Mouse (Mus musculus) gastrocnemius, adult 2 months (tissue): Measurements from ENCODE around the gene Cdk2ap2. TPM values are rescaled to one million over a fixed set of nuclear protein-coding genes. Genes with fewer than 3 reads are reported as not detected.
"Not testable (repeated sequence)": the region's sequence is repeated elsewhere in the genome, so short reads cannot be mapped to it uniquely, and the experiment has no call there.

Experiments used
- DNase-seq: peaks from one replicate; pipeline ENCODE4 v3.0.0; 2022
- H3K27ac ChIP-seq: fragments of 200-600 bp; 2 replicates; pipeline ENCODE4 v1.8.1; 2022; ENCODE audit warnings: mild to moderate bottlenecking
- H3K4me3 ChIP-seq: fragments of 200-600 bp; 2 replicates; pipeline ENCODE4 v1.8.1; 2022; ENCODE audit warnings: mild to moderate bottlenecking, moderate library complexity
- CTCF ChIP-seq: fragments of 200-600 bp; IDR thresholded peaks from 2 replicates; pipeline ENCODE4 v1.8.1; 2022; ENCODE audit warnings: antibody characterized with exemption, mild to moderate bottlenecking, moderate library complexity
- intact Hi-C: fragments of 180-260 bp; cut with DNase I; formaldehyde crosslinking; loops from one replicate; pipeline ENCODE4 v1.15.1; 2025
- long read RNA-seq, 2 experiments: library from polyadenylated mRNA; stranded (forward); transcript quantifications; one replicate each; pipeline ENCODE4 v2.0.0; 2021
- total RNA-seq, 2 experiments: library from RNA; stranded (reverse); gene quantifications; 2 replicates each; pipeline ENCODE4 v1.2.3; 2021

The Cdk2ap2 gene
- 10 to 100 TPM; 17.9 to 22.4 TPM for total RNA-seq
- long read RNA-seq, experiment 1, transcript Cdk2ap2-201 (4 exons, 1,080 nt), result major isoform, 27 of 32 reads
- long read RNA-seq, experiment 1, partial matches to known transcripts, result 1 of 32 reads
- long read RNA-seq, experiment 1, other reads (novel, unspliced or antisense), result 0 of 32 reads
- long read RNA-seq, experiment 2, transcript Cdk2ap2-201 (4 exons, 1,080 nt), result major isoform, 37 of 47 reads
- long read RNA-seq, experiment 2, partial matches to known transcripts, result 0 of 47 reads
- long read RNA-seq, experiment 2, other reads (novel, unspliced or antisense), result 4 of 47 reads

GRCm38 (mm10) chr19:4096642-4097440 is at the start of gene Cdk2ap2:
Cdk2ap2 (plus strand) TSS chr19:4097182.
- H3K4me3 ChIP-seq, result peak within 1 kb of the TSS; percentile 79

GRCm38 (mm10) chr19:4047859-4048258 is 49.1 kb upstream of the Cdk2ap2 start:
- Histone ChIP-seq H3K4me3 (no peak overlapping the region), H3K27ac (no peak overlapping the region; the same call in 1 of the 2 replicates)
- peak; percentile 86 for TF ChIP-seq CTCF
- peak; percentile 85 for DNase-seq
- intact Hi-C loops, result loop anchor here (1.0 kb wide), 1 partner anchor 29 kb away; no protein-coding TSS in a partner anchor

More at GRCm38 (mm10) chr19:4096642-4097440, at the start of gene Cdk2ap2:
- DNase-seq, result peak; percentile 100
- intact Hi-C loops, result loop anchor here (5.0 kb wide), 1 partner anchor 80 kb away; no protein-coding TSS in a partner anchor
- no peak for TF ChIP-seq CTCF
- peak within 1 kb of the TSS; percentile 95 for H3K27ac ChIP-seq

- H3K4me3 ChIP-seq, DNase-seq, H3K27ac ChIP-seq, intact Hi-C loops: not testable (repeated sequence)
Measured at GRCm38 (mm10) chr19:4049069-4049468, 47.9 kb upstream of the Cdk2ap2 start.

GRCm38 (mm10) chr19:4051016-4051415 is 46.0 kb upstream of the Cdk2ap2 start:
- DNase-seq, result no peak
- peak overlapping the region; percentile 46 for H3K27ac ChIP-seq
- TF ChIP-seq CTCF, result peak; percentile 24; the same call in 1 of the 2 replicates
- intact Hi-C loops, result loop anchor here (2.0 kb wide), 1 partner anchor 104 kb away; no protein-coding TSS in a partner anchor
- no peak overlapping the region for H3K4me3 ChIP-seq

- H3K4me3 ChIP-seq, result no peak overlapping the region
- intact Hi-C loops, result loop anchor here (2.0 kb wide), 1 partner anchor 105 kb away; no protein-coding TSS in a partner anchor
- peak; percentile 78 for TF ChIP-seq CTCF
Measured at GRCm38 (mm10) chr19:4051741-4052515, 45.1 kb upstream of the Cdk2ap2 start.

GRCm38 (mm10) chr19:4052516-4053030 is 44.4 kb upstream of the Cdk2ap2 start:
- TF ChIP-seq CTCF, result no peak
- intact Hi-C loops, result no loop called here
- peak overlapping the region; percentile 48 for H3K27ac ChIP-seq

More at GRCm38 (mm10) chr19:4051741-4052515, 45.1 kb upstream of the Cdk2ap2 start:
- DNase-seq, result peak; percentile 75
- peak overlapping the region; percentile 48; the same call in 1 of the 2 replicates for H3K27ac ChIP-seq

GRCm38 (mm10) chr19:4054613-4055012 is 42.4 kb upstream of the Cdk2ap2 start:
- H3K4me3 ChIP-seq, result no peak overlapping the region

More at GRCm38 (mm10) chr19:4052516-4053030, 44.4 kb upstream of the Cdk2ap2 start:
- H3K4me3 ChIP-seq, result no peak overlapping the region
- no peak for DNase-seq

GRCm38 (mm10) chr19:4055216-4055946 is 41.6 kb upstream of the Cdk2ap2 start:
- intact Hi-C loops, result no loop called here
- no peak for TF ChIP-seq CTCF

More at GRCm38 (mm10) chr19:4054613-4055012, 42.4 kb upstream of the Cdk2ap2 start:
- TF ChIP-seq CTCF, result no peak
- no peak overlapping the region for H3K27ac ChIP-seq
- intact Hi-C loops, result no loop called here
- no peak for DNase-seq

GRCm38 (mm10) chr19:4055947-4056693 is 40.9 kb upstream of the Cdk2ap2 start:
- TF ChIP-seq CTCF, result no peak
- H3K27ac ChIP-seq, result peak overlapping the region; percentile 50; the same call in 1 of the 2 replicates
- H3K4me3 ChIP-seq, result no peak overlapping the region
- intact Hi-C loops, result no loop called here
- DNase-seq, result no peak

More at GRCm38 (mm10) chr19:4055216-4055946, 41.6 kb upstream of the Cdk2ap2 start:
- Histone ChIP-seq H3K27ac (no peak overlapping the region), H3K4me3 (no peak overlapping the region)
- DNase-seq, result no peak

- TF ChIP-seq CTCF, result no peak
- no peak for DNase-seq
- peak overlapping the region; percentile 50; the same call in 1 of the 2 replicates for H3K27ac ChIP-seq
- no peak overlapping the region for H3K4me3 ChIP-seq
- intact Hi-C loops, result no loop called here
Measured at GRCm38 (mm10) chr19:4056727-4057126, 40.3 kb upstream of the Cdk2ap2 start.
